Mouse (Mus musculus): ENCODE results near the gene Tssk2. TPM values are rescaled to one million over a fixed set of nuclear protein-coding genes. Genes with fewer than 3 reads are reported as not detected.
A peak's percentile ranks its signal among the peaks of the same experiment; 100 is the strongest.

Gene Tssk2
- total RNA-seq, 2 experiments from 2014 or later = not detected

DNA sequence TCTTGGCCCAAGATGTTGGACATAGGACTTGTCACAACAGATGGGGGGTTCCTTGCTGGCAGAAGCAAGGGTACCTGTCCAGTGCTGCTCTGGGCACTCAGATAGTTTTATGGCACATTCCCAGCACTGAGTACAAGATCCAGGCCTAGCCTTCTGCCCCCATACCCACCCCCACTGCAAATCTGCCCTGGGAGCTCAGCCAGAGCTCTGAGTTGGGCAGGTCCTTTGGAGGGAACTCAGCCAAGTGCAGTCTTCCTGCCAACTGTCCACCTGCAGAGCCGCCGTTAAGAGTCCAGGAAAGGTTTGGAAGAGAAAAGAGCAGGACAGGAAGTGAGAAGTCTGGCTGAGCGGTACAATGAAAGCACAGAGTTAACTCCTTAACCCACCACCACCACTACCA lies 5.8 kb upstream of the Tssk2 start:
- intact Hi-C loops (cut with DNase I) = no loop called here
- DNase-seq (ENCODE audit: low spot score in 2 of 2) = no peak

DNA sequence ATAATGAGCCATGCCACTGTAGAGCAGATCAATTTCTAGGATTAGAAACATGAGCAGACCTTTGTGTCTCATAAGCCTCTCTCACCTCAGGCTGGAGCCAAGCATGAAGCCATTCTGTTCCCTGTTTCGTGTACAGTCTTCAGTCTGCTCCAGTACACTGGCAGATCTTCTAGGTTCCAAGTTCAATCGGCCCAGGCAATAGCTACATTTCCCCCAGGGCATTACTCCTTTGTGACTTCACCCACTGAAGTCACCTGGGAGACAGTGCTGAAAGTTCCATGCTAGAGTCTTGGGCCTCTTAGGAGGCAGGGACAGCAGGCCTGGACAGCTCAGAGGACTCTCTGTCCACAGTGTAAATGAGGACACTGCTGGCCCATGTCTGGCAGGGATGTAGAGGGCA lies 4.5 kb upstream of the Tssk2 start, which contains the start of gene Tssk1:
Gene Tssk1 (plus strand): TSS at position 301 of the 400 bp plus-strand sequence.
- intact Hi-C loops (cut with DNase I) = no loop called here
- DNase-seq (ENCODE audit: low spot score in 2 of 2) = no peak

DNA sequence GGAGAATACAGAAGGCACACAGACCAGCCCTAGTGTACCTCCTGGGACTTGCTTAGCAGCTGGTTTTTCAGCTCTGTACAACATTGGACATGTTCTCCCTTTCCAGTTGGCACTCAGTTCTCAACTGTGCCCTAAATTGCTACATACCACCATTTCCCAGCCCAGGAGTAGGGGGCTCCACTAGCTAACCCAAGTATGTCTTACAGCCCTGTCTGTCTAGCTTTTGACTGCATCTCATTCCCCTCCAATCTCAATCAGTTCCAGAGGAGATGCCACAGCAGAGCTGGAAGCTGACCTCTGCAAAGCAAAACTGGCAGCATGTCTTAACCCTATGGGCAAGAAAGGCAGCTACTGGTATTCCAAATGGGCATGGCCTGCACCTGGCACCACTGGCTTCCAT lies 2.3 kb upstream of the Tssk2 start:
- intact Hi-C loops (cut with DNase I) = no loop called here
- DNase-seq (ENCODE audit: low spot score in 2 of 2) = no peak

DNA sequence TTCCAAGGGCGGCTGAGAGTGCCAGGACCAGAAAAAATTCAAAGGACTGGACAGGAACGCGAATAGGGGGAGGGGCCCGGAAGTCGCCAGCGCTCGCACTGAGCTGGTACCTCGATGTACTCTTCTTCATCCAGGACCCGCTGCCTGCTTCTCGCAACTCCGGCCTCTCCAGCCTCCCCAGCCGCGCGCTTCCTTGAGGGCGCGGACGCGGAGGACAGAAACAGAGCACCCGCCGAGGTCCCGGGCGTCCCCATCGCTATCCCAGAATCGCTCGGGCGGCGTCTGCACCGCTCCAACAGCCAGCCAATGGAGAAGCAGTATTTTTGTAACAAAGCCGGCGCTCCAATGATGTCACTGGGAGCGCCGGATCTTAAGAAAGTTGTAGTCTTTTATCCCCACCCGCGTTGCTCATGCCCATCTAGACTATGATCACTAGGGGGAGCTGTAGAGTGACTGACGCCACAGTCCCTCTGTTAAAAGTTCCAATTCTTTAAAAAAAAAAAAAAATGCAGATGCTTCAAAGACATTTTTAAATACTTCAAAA lies 12.7 kb downstream of the Tssk2 start, which contains the start of gene Ess2:
Gene Ess2 (minus strand): TSS at position 297 of the 544 bp plus-strand sequence.
- intact Hi-C loops (cut with DNase I) = loop anchor here (5.0 kb wide), 2 partner anchors 76 to 136 kb away; no protein-coding TSS in a partner anchor
- peak; percentile 95 to 98 for DNase-seq (ENCODE audit: low spot score in 2 of 2)

DNA sequence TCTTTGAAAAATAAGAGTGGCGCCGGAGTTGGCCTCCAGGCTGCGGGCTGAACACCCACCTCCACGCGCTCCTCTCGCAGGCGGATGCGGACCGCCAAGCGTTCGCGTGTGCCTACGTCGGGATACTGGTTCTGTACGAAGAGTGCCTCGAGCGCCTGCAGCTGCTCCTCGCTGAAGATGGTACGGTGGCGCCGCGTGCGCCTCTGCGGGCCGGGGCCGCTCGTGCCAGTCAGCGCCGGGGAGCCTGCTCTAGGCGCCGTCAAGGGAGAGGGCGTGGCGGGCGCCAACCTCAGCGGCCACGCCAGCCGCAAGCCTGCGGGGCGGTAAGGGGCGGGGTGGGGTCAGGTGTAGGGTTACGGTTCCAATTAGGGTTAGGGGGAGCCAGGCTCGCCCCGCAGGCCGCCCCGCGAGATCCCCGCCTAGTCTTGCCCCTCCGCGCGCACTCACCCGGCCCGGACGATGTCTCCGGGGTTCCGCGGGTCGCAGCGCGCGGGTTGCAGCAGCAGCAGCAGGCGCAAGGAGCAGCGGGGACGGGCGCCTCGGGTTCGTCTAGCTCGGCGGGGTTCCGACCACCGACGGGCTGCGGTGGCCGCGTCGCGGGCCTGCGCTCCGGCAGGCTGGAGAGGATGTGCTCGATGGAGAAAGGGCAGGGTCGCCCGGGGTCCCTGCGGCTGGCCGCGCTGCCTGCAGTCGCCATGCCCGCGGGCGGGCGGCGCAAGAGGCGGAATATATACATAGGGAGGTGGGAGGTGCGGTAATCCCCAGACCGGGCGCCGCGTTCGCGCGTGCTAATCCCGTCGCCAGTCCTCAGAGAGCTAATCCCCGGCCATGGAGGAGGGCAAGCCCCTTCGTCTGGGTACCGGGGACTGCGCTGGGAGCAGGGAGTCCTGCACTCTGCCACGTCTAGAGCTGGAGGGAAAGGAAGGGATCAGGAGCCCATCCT lies 16.1 kb downstream of the Tssk2 start, which contains the start of gene Gsc2:
Gene Gsc2 (minus strand): TSS at position 753 of the 943 bp plus-strand sequence.
- DNase-seq (ENCODE audit: low spot score in 2 of 2) = no peak
- intact Hi-C loops (cut with DNase I) = loop anchor here (5.0 kb wide), 2 partner anchors 73 to 133 kb away; no protein-coding TSS in a partner anchor

DNA sequence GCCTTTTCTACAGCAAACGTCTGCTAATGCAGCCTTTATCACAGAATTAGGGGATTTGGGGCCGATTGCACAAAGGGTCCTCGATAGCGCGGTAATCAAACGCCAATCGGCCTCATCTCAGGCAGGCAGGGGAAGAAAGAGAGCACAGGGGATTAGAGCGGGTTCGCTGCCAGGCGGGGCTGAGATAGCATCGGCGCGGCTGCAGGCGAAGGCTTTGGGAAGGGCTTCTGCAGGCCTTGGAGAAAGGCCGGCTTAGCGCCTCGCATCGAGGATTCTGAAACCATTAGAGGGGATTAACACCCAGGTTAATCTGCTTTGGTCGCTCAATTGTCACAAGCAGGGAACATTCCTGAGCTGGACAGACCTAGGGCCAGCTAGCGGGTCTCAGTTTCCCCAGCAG lies 22.1 kb downstream of the Tssk2 start:
- intact Hi-C loops (cut with DNase I) = loop anchor here (10.0 kb wide), 1 partner anchor 314 kb away; the partner anchor contains the start of gene Zdhhc8
- DNase-seq (ENCODE audit: low spot score in 2 of 2) = no peak

DNA sequence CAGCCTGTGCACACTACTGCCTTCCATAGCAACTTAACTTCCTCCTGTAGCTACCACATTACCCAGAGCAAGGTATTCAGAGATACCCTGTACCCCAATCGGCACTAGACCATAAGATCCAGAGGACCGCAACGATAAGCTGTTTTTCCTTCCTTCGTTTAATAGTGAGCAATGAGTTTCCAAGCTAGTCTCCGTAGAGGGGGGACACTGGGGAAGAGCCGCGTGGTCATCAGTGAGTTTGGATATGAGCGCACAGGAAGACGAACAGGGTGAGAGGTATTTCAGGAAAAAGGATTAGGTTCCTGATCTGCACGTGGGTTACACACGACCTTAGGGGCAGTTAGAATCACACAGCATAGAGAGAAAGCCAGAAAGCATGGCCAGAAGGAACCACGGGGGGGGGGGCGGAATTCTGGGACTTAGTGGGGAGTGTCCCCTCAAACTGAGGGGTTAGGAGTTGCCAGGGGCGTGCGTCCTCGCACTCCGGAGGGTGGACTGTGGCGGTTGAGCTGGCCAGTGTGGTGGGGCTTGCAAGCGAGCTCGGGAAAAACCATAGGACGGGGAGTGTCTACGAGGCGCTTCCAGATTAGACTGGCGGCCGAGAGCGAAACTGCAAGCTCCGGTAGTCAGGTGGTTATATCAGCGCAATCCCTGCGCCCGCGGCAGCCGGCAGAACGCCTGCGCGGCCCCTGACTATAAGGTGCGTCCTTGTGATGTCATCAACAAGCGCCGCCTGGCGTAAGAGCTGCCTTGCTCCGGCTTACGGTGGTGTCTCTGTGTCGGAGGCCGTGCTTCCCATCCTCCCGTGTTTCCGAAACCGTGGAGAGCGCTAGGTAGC lies 23.1 kb downstream of the Tssk2 start:
- peak; percentile 98 to 99 for DNase-seq (ENCODE audit: low spot score in 2 of 2)
- intact Hi-C loops (cut with DNase I) = loop anchor here (10.0 kb wide), 1 partner anchor 313 kb away; the partner anchor contains the start of gene Zdhhc8

DNA sequence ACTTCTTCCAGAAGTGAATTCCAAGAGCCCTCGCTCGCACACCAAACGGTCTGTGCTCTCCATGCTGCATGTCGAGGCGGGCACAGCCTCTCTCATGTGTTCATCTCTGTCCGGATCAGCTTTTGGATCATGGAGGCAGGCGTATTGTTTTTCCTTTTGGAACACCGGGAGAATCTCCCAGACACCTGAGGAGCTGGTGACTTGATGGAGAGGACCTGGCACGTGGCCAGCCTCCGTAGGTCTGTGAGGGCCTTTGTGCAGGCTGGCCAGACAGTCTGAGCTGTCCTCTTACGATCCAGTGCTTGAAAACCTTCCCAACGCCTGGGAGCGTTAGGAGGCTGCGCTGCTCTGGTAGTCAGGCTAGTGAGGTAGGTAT lies 23.7 kb downstream of the Tssk2 start:
- no peak for DNase-seq (ENCODE audit: low spot score in 2 of 2)
- intact Hi-C loops (cut with DNase I) = loop anchor here (10.0 kb wide), 1 partner anchor 313 kb away; the partner anchor contains the start of gene Zdhhc8

DNA sequence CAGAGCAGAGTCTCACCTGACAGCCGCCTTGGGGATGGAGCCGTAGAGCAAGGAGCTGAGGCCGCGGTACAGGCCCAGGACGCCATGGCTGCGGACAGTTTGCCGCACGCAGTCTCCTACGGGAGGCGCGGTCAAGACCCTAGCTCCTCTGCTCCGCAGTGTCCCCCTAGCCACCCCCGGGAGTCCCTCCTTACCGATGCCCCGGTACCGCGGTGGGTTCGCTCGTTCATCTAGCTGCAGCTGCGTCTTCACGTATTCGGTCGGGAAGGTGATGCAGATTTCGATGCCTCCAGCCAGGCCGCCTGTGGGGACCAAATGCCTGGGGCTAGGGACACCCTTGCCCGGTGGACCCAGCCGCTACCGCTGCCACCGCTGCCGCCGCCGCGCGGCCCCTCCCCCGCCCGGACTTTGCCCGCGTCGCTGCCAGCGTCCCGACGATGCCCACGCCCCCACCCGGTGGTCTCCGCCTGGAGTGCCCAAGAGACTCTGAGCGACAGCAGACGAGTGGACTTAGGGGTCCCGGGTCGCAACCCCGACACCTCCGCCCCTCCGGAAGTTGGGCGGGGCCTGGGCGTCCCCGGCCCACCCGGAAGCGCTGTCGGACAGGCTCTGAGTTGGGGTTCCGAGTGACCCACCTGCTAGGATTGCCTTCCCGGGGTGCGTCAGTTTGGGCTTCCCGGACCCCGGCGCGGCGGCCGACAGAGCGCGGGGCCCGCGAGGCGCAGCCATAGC lies 29.1 kb downstream of the Tssk2 start:
- peak; percentile 22 to 23 for DNase-seq (ENCODE audit: low spot score in 2 of 2)
- intact Hi-C loops (cut with DNase I) = loop anchor here (5.0 to 10.0 kb wide), 2 partner anchors 60 to 307 kb away; partner anchors contain the start of gene Zdhhc8

DNA sequence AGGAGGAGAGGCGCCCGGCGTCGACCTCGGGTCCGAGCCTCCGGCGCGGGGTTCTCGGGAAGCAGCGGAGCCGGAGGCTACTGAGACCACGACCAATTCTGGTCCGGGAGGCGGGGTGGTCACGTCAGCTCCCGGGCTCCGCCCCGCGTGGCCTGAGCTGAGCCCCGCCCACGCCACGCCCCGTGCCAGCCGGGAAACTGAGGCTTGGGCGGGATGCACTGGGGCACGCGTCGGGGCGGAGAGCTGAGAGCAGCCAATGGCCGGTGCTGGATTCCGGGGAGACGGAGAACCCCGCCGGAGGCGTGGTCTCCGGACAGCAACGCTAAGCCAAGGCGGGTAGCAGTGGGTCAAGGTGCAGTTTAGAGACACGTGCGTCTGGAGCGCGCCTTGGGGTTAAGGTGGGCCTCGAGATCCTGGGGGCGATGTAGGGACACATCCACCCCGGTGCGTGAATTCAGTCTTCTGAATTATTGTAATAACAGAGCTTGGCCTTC lies 29.7 kb downstream of the Tssk2 start, which contains the start of gene Slc25a1:
Gene Slc25a1 (minus strand): TSS at position 133 of the 494 bp plus-strand sequence.
- intact Hi-C loops (cut with DNase I) = loop anchor here (5.0 to 10.0 kb wide), 2 partner anchors 59 to 307 kb away; partner anchors contain the start of gene Zdhhc8

DNA sequence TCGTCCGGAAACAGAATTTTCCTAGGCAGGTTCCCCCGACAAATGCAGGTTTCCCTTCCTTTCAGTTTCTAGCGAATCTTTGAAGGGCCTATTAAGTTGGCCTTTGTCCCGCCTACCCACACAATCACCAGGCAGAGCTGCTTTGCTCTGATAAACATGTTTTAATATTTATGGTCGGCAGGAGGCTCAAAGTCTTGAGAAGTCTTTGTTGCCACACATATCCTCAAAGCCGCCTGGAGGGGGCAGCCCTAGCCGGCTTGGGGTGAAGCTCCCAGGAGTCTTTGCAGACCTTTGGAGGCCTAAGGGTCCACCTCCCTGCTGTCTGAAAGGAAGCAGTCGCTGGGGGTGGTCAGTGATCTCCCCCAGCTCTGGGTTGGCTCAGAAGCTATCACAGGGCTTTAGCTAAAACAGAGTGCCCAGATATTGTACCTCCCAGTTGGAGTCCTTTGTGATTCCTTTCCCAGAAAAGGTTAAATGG lies 30.2 kb downstream of the Tssk2 start:
- intact Hi-C loops (cut with DNase I) = loop anchor here (5.0 to 10.0 kb wide), 2 partner anchors 59 to 306 kb away; partner anchors contain the start of gene Zdhhc8

More for the DNA sequence above, 29.7 kb downstream of the Tssk2 start, which contains the start of gene Slc25a1:
- peak; percentile 85 to 88 for DNase-seq (ENCODE audit: low spot score in 2 of 2)

DNA sequence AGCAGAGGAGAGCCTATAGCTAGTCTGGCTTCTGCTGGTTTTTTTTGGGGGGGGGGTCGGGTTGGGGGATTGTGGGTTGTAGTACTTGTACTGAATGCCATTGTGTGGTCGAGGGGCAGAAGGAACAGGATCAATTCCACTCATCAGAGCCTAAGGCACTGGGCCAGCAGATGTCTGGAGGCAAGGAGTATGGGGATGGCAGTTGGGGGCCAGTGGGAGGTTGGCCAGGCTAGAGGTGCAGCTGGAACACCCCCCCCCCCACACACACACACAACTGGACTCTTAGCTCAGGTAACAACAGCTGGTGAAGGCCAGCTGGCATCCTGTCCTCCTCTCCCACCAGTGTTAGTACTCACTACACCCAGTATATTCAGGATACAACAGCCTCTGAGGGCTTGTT lies 30.8 kb downstream of the Tssk2 start:
- intact Hi-C loops (cut with DNase I) = loop anchor here (5.0 to 10.0 kb wide), 2 partner anchors 58 to 306 kb away; partner anchors contain the start of gene Zdhhc8
- DNase-seq (ENCODE audit: low spot score in 2 of 2) = no peak

More for the DNA sequence above, 30.2 kb downstream of the Tssk2 start:
- DNase-seq (ENCODE audit: low spot score in 2 of 2) = peak; percentile 60

DNA sequence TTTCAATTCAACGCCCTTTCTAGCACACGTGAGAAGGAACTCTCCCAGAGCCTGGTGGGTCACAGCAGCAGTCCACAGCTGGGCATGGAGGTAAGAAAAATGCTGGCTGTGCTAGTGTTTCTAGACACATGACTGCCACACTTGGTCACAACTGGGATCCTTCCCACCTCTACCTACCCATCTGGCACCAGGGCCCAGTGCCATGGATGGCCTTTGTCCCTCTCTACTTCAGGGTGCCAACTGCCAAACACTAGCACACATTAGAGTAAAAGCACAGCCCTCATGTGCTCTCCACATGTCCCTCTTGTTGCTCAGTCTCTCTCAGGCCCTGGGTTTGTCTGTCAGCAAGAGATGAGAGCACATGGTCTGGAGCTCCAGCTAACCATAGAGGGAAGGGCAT lies 31.2 kb downstream of the Tssk2 start:
- intact Hi-C loops (cut with DNase I) = loop anchor here (5.0 to 10.0 kb wide), 3 partner anchors 58 to 305 kb away; partner anchors contain the start of gene Zdhhc8
- DNase-seq (ENCODE audit: low spot score in 2 of 2) = no peak

DNA sequence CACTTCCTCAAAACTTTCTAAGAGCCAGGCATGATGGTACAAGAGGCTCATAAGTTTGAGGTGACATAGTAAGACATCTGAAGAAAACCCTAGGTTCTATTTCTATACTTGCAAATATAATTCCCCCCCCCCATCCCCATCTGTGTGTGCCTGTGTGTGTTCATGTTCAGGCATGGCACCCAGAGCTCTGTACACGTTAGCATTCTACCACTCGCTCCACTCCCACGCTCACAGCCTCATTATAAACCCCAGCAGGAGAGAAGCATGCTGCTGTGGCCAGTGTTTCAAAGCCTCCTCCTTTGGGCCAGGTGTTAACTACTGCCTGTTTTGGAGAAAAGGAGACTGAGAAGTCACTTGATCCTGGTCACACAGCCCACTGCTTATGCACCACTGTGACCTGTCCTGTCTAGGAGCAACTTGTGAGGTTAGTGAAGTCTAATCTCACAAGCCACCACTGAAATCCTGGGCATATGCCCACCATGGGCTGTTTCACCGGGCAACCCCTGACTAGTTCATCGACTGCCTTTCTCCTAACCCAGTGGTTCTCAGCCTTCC lies 33.5 kb downstream of the Tssk2 start:
- intact Hi-C loops (cut with DNase I) = loop anchor here (5.0 kb wide), 1 partner anchor 115 kb away; no protein-coding TSS in a partner anchor
- peak in 1 of 2 experiments; percentile 59 for DNase-seq (ENCODE audit: low spot score in 2 of 2)

DNA sequence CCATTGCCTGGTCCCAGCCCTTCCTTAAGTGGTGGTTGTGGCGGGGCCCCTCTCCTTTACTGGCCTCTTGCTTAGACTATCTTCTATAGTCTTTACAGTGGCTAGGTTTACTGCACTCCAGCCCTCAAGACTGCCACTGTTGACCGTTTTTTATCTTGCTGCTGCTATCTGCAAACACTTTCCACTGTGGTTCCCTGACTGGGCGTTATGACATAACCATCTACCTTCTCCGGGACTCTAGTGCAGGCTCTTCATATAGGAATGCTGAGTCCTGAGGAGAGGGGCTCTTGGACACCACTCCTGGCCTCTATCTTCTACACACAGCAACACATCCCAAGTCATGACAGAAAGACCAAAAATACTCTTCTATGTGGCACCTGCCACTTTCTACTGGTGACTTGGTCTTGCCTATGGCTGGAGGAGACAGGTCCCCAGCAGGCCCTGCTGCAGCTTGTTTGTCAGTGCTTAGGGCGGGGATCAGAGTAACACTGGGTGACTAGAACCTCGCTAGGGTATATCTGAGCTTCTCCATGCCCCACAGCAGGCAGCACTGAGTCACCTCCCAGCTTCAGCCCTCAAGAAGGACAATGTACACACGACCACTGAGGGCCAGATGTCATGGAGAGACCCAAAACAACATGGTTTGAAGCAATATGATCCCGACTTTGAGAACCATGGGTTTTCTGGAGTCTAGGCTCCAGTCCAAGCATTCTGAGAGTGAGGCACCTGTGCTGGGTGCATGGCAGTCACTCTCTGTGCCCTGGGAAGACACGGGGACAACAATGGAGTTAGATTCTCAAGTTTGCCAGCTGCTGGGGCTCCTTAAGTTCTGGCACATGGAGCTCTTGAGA lies 35.4 kb downstream of the Tssk2 start:
- intact Hi-C loops (cut with DNase I) = loop anchor here (5.0 kb wide), 1 partner anchor 113 kb away; no protein-coding TSS in a partner anchor
- no peak for DNase-seq (ENCODE audit: low spot score in 2 of 2)

DNA sequence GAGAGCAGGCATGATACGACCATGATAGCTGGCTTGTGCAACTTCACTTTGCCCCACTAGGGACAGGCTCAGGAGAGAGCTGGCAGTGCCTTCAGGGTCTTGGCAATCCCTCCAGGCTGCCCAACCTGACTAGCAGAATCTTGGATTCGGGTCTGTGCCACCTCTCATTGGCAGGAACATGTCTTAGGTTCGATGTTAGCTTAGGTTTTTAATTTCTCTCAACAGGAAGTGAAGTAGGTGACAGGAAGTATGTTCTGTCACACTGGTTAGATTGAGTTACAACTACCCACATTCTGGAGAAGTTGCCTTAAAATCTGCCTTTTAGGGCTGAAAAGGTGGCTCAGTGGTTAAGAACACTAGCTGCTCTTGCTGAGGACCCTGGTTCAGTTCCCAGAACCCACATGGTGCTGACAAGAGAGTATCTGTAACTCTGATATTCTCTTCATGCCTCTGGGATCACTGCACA lies 36.0 kb downstream of the Tssk2 start:
- intact Hi-C loops (cut with DNase I) = loop anchor here (5.0 kb wide), 1 partner anchor 113 kb away; no protein-coding TSS in a partner anchor
- DNase-seq (ENCODE audit: low spot score in 2 of 2) = no peak
